Mouse (Mus musculus): ENCODE results near the gene Nanos3.
A peak's percentile ranks its signal among the peaks of the same experiment; 100 is the strongest.

Gene Nanos3

DNA sequence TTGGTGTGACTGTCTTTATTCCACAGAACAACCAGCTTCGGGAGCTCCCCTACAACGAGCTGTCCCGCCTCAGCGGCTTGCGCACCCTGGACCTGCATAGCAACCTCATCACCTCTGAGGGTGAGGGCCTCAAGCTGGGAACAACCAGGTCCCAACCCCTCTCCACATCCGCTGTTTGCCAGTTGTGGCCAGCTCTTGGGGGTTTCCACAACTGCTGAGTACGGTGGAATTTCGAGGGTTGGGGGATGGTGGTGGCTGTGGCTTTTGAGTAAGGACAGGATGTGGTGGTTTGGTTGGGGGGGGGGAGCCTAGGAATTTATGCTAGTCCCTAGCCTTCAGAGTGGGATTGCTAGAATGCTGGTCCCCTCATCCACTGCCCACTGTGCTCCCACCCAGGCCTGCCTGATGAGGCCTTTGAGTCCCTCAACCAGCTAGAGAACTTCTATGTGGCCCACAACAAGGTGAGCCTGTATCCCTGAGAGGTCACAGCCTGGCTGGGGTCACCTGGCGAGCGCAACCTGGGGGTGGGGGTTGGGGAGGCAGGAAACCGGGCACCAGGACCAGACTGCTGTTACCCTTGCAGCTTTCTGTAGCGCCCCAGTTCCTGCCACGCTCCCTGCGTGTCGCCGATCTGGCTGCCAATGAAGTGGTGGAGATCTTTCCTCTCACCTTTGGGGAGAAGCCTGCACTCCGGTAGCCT lies 57.7 kb downstream of the Nanos3 start:
- peak; percentile 82 to 90 for DNase-seq (ENCODE audit: low spot score in 2 of 2)

DNA sequence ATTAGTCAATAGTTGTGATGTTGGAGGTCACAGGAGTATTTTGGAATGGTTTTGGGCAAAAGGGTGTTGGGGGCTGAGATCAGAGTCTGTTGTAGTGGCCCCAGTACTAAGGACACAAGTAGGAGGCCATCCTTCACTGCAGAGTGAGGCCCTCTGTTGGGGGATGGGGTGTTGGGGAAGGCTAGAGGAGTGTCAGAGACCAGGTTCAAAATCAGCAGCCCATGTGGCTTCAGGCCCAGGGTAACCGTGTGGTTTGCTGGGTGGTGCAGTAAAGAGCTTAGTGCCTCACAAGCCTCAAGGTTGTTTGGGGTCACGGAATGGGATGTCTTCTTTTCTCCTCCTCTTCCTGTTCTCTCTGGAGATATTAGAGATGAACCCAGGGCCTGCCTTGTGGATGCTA lies 58.3 kb downstream of the Nanos3 start:
- no peak for DNase-seq (ENCODE audit: low spot score in 2 of 2)

DNA sequence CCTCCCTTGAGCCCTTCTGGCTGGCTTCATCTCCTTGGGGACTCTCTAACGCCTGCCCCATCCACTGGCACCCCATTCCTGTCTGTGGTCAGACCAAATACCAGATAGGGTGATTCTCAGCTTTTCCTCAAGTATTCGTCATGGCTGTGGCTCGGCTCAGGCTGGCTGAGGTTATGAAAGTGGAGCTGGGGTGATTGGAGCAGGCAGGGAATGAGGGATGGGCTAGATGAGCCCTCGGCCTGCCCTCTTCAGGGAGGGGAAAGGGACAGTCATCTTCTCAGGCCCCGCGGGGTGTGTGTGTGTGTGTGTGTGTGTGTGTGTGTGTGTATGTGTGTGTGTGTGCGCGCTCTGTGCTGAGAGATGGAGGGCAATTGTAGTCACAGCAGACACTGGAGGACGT lies 59.4 kb downstream of the Nanos3 start, which contains the start of gene Podnl1:
Gene Podnl1 (plus strand): TSS at position 334 of the 400 bp plus-strand sequence.
- DNase-seq (ENCODE audit: low spot score in 2 of 2) = no peak

Measured in natural killer cell, adult 2 months (primary cell).